Mouse (Mus musculus): ENCODE data around the gene 2410015M20Rik.

GRCm38 (mm10) chr17:56655311-56655710, 45.7 kb upstream of the 2410015M20Rik start:
- no peak for TF ChIP-seq CTCF (IDR thresholded peaks at IDR 0.05 in 2 of 3, conservative IDR thresholded peaks at IDR 0.05 in 1 of 3; ENCODE audit: control insufficient read depth in 1 of 3, insufficient read depth in 1 of 3, low read depth in 2 of 3, low read length in 3 of 3, poor library complexity in 1 of 3, severe bottlenecking in 1 of 3)
- no peak for TF ChIP-seq POLR2A (IDR thresholded peaks at IDR 0.05; ENCODE audit: control insufficient read depth in 1 of 2, insufficient read depth in 1 of 2, low read depth in 1 of 2, low read length in 2 of 2, poor library complexity in 1 of 2)
- TF ChIP-seq ZMIZ1 (IDR thresholded peaks at IDR 0.05; ENCODE audit: low read depth, low read length): no peak
- no peak for TF ChIP-seq MAFK (IDR thresholded peaks at IDR 0.05; ENCODE audit: borderline replicate concordance, low read depth, low read length)
- no peak for TF ChIP-seq MAZ (IDR thresholded peaks at IDR 0.05; ENCODE audit: low read depth, low read length)
- TF ChIP-seq USF2 (IDR thresholded peaks at IDR 0.05; ENCODE audit: borderline replicate concordance in 1 of 2, insufficient read depth in 1 of 2, low read depth in 1 of 2, low read length in 2 of 2): no peak
- no peak for TF ChIP-seq TCF12 (IDR thresholded peaks at IDR 0.05; ENCODE audit: low read depth, low read length)
- no peak for TF ChIP-seq GATA1 (IDR thresholded peaks at IDR 0.05; ENCODE audit: low read depth, low read length)
- TF ChIP-seq MAX (IDR thresholded peaks at IDR 0.05; ENCODE audit: low read length): no peak
- no peak for TF ChIP-seq NELFE (IDR thresholded peaks at IDR 0.05; ENCODE audit: low read depth, low read length)
- no peak for TF ChIP-seq CHD1 (IDR thresholded peaks at IDR 0.05; ENCODE audit: low read depth, low read length)

All from MEL (cell line).